Mouse (Mus musculus): ENCODE data around the gene Mpdz. TPM values are rescaled to one million over a fixed set of nuclear protein-coding genes. Genes with fewer than 3 reads are reported as not detected.

The Mpdz gene
- polyA plus RNA-seq, 1 experiment from 2014 or later: 52.5 TPM

- no peaks in the 10 kb centered on the region for H3K4me1 ChIP-seq
- H3K4me2 ChIP-seq (replicated peaks): no peak overlapping the region
- no peak overlapping the region for H3K27ac ChIP-seq
- WGBS: 87% methylated on average over 4 of the region's 4 CpGs
- no peak overlapping the region for H3K4me3 ChIP-seq
- no peaks in the 10 kb centered on the region for H3K9me3 ChIP-seq
- H3K36me3 ChIP-seq: peaks cover 19% of the 10 kb centered on the region
- ATAC-seq (ENCODE audit: insufficient number of reproducible peaks, insufficient read depth, low FRiP score, low TSS enrichment): no peak
- no peak overlapping the region for H3K9ac ChIP-seq
- H3K27me3 ChIP-seq: no peaks in the 10 kb centered on the region
Measured at GRCm38 (mm10) chr4:81313246-81313645, 129.4 kb downstream of the Mpdz start.

DNA sequence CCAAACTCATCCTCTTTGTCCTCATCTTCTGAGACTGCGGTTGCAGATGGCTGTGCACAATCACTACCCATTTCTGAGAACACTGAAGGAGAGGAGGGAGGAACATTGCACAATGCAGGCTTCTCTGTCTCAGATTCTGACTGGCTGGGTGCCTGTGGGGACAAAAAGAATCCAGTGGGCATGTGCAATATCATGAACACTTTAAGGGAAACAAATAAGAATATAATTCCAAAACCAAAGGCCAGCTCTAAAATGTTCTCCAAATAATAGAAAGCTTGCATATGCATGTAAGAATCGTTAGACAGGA is 132.5 kb downstream of the Mpdz start:
- Histone ChIP-seq H3K4me2 (replicated peaks) (no peak overlapping the region), H3K4me1 (no peaks in the 10 kb centered on the region), H3K27ac (no peak overlapping the region), H3K9me3 (no peaks in the 10 kb centered on the region), H3K4me3 (no peak overlapping the region), H3K9ac (no peak overlapping the region), H3K36me3 (peaks cover 26% of the 10 kb centered on the region), H3K27me3 (no peaks in the 10 kb centered on the region)
- 75% methylated on average over 2 of the region's 2 CpGs for WGBS
- no peak for ATAC-seq (ENCODE audit: insufficient number of reproducible peaks, insufficient read depth, low FRiP score, low TSS enrichment)

DNA sequence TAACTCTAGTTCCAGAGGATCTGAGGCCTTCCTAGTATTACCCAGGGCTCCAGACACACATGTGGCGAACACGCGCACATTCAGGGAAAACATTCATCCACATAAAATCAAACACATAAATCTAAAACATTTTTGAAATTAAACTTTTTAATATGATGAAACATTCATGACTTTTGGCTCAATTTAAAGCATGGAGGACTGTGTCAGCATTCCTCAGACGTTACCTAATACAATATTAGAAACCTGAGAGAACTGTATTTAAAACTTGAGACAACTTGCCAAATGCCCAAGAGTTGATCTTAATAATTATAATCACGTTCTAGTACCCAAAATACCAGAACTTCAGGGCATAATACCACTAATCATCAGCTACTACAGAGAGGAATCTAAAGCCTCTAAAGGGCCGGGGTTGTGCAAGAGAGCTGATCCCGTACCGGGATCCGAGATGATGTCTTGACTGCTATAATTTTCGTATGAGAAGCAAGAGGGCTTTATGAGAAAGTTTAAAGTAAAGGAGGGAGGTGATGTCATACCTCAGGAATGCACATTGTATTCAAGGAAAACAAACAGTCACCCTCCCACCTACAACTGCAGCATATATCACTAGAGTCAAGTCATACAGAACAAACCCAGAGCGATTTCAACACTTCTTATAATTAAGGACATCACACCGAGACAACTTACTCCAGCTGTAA is 133.0 kb downstream of the Mpdz start:
- 77% methylated on average over 12 of the region's 12 CpGs for WGBS
- Histone ChIP-seq H3K9ac (no peak overlapping the region), H3K27me3 (no peaks in the 10 kb centered on the region), H3K36me3 (peaks cover 26% of the 10 kb centered on the region), H3K4me3 (no peak overlapping the region), H3K4me2 (replicated peaks) (no peak overlapping the region), H3K27ac (no peak overlapping the region), H3K4me1 (no peaks in the 10 kb centered on the region), H3K9me3 (no peaks in the 10 kb centered on the region)
- no peak for ATAC-seq (ENCODE audit: insufficient number of reproducible peaks, insufficient read depth, low FRiP score, low TSS enrichment)

GRCm38 (mm10) chr4:81307596-81308265 is 134.9 kb downstream of the Mpdz start:
- ATAC-seq (ENCODE audit: insufficient number of reproducible peaks, insufficient read depth, low FRiP score, low TSS enrichment): no peak
- no peak overlapping the region for H3K9ac ChIP-seq
- H3K36me3 ChIP-seq: peaks cover 40% of the 10 kb centered on the region
- H3K4me3 ChIP-seq: no peak overlapping the region
- H3K4me2 ChIP-seq (replicated peaks): no peak overlapping the region
- WGBS: 81% methylated on average over 10 of the region's 10 CpGs
- no peak overlapping the region for H3K27ac ChIP-seq
- no peaks in the 10 kb centered on the region for H3K27me3 ChIP-seq
- no peaks in the 10 kb centered on the region for H3K4me1 ChIP-seq
- H3K9me3 ChIP-seq: no peaks in the 10 kb centered on the region

DNA sequence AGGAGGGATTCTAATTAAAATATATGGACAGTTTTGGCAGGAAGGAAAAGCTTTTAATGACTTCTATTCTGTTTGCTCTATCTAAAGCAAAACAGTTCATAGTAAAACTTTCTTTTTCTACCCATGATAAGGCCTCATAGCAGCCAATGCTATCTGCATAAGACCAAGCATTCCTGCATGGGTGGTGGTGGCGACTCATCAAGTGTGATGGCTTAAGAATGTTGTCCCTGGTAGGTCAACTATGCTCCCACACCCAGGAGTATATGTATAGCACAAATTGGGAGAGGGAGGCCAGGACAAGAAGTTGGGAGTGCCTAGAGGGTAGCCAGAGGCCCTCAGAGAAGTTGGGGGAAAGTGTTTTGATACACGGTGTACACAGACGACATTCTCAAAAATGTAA is 140.6 kb downstream of the Mpdz start:
- WGBS: 92% methylated on average over 3 of the region's 3 CpGs
- H3K27ac ChIP-seq: no peak overlapping the region
- no peaks in the 10 kb centered on the region for H3K27me3 ChIP-seq
- ATAC-seq (ENCODE audit: insufficient number of reproducible peaks, insufficient read depth, low FRiP score, low TSS enrichment): no peak
- peaks cover 42% of the 10 kb centered on the region for H3K36me3 ChIP-seq
- no peaks in the 10 kb centered on the region for H3K9me3 ChIP-seq
- no peaks in the 10 kb centered on the region for H3K4me1 ChIP-seq
- no peak overlapping the region for H3K4me3 ChIP-seq
- H3K4me2 ChIP-seq (replicated peaks): no peak overlapping the region
- H3K9ac ChIP-seq: no peak overlapping the region

DNA sequence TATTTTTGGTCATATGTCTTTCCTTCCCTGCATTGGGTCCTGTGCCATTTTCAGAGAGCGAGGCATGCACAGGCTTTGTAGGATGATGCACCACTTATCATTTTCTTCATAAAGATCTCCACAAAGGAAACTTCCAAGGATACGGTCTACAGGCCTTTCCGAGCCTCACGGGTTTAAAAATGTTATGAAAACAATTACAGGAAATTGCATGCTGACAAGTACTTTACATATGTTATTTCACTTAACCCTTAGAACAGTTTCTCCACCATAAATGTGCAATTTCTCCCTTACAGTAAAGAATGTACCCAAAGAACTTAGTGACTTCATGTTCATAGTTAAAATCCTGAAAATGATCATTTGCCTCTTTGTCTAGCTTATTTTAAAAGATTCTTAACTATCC is 144.2 kb downstream of the Mpdz start:
- Histone ChIP-seq H3K4me3 (no peak overlapping the region), H3K9ac (no peak overlapping the region), H3K27ac (no peak overlapping the region), H3K4me2 (replicated peaks) (no peak overlapping the region), H3K27me3 (no peaks in the 10 kb centered on the region), H3K4me1 (no peaks in the 10 kb centered on the region), H3K36me3 (peaks cover 42% of the 10 kb centered on the region), H3K9me3 (no peaks in the 10 kb centered on the region)
- WGBS: 66% methylated on average over 4 of the region's 4 CpGs
- no peak for ATAC-seq (ENCODE audit: insufficient number of reproducible peaks, insufficient read depth, low FRiP score, low TSS enrichment)

- Histone ChIP-seq H3K36me3 (peaks cover 40% of the 10 kb centered on the region), H3K4me3 (no peak overlapping the region), H3K4me2 (replicated peaks) (no peak overlapping the region), H3K9ac (no peak overlapping the region), H3K9me3 (no peaks in the 10 kb centered on the region), H3K27ac (no peak overlapping the region), H3K4me1 (no peaks in the 10 kb centered on the region), H3K27me3 (no peaks in the 10 kb centered on the region)
- ATAC-seq (ENCODE audit: insufficient number of reproducible peaks, insufficient read depth, low FRiP score, low TSS enrichment): no peak
Measured at GRCm38 (mm10) chr4:81293309-81293708, 149.3 kb downstream of the Mpdz start.

GRCm38 (mm10) chr4:81285564-81285963 is 157.1 kb downstream of the Mpdz start:
- H3K9ac ChIP-seq: no peak overlapping the region
- no peaks in the 10 kb centered on the region for H3K27me3 ChIP-seq
- 78% methylated on average over 4 of the region's 4 CpGs for WGBS
- H3K9me3 ChIP-seq: no peaks in the 10 kb centered on the region
- no peak overlapping the region for H3K4me3 ChIP-seq
- H3K27ac ChIP-seq: no peak overlapping the region
- ATAC-seq (ENCODE audit: insufficient number of reproducible peaks, insufficient read depth, low FRiP score, low TSS enrichment): no peak
- H3K4me2 ChIP-seq (replicated peaks): no peak overlapping the region
- peaks cover 44% of the 10 kb centered on the region for H3K36me3 ChIP-seq
- no peaks in the 10 kb centered on the region for H3K4me1 ChIP-seq

- H3K9me3 ChIP-seq: no peaks in the 10 kb centered on the region
- H3K27me3 ChIP-seq: no peaks in the 10 kb centered on the region
- H3K36me3 ChIP-seq: peaks cover 44% of the 10 kb centered on the region
- 94% methylated on average over 3 of the region's 3 CpGs for WGBS
- no peak overlapping the region for H3K9ac ChIP-seq
- ATAC-seq (ENCODE audit: insufficient number of reproducible peaks, insufficient read depth, low FRiP score, low TSS enrichment): no peak
- H3K4me2 ChIP-seq (replicated peaks): no peak overlapping the region
- H3K4me3 ChIP-seq: no peak overlapping the region
- H3K27ac ChIP-seq: no peak overlapping the region
- no peaks in the 10 kb centered on the region for H3K4me1 ChIP-seq
Measured at GRCm38 (mm10) chr4:81283611-81284010, 159.0 kb downstream of the Mpdz start.

DNA sequence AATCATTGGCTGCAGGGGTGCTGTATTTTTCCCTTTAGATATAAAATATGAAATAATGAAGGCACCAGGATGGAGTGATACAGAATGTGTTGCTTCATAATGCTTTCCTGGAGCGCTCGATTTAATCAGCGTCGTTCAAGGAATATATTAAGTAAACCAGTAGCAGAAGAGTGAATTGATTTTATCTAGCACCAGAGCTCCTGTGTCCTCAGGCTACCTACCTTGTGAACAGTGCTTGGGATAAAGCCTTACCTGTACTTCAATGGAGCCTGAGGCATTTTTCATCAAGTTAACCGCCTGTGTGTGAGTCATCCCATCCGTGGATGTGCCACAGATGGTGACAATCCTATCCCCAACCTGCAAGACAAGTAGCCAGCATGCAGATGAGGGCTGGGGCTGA is 159.5 kb downstream of the Mpdz start:
- Histone ChIP-seq H3K36me3 (peaks cover 41% of the 10 kb centered on the region), H3K27ac (no peak overlapping the region), H3K9ac (no peak overlapping the region), H3K27me3 (no peaks in the 10 kb centered on the region), H3K4me3 (no peak overlapping the region), H3K4me1 (no peaks in the 10 kb centered on the region), H3K4me2 (replicated peaks) (no peak overlapping the region), H3K9me3 (no peaks in the 10 kb centered on the region)
- ATAC-seq (ENCODE audit: insufficient number of reproducible peaks, insufficient read depth, low FRiP score, low TSS enrichment): no peak
- 87% methylated on average over 6 of the region's 6 CpGs for WGBS

- no peaks in the 10 kb centered on the region for H3K27me3 ChIP-seq
- WGBS: 64% methylated on average over 4 of the region's 4 CpGs
- no peak overlapping the region for H3K4me2 ChIP-seq (replicated peaks)
- no peak for ATAC-seq (ENCODE audit: insufficient number of reproducible peaks, insufficient read depth, low FRiP score, low TSS enrichment)
- peaks cover 39% of the 10 kb centered on the region for H3K36me3 ChIP-seq
- no peak overlapping the region for H3K27ac ChIP-seq
- H3K4me3 ChIP-seq: no peak overlapping the region
- no peaks in the 10 kb centered on the region for H3K4me1 ChIP-seq
- no peak overlapping the region for H3K9ac ChIP-seq
- H3K9me3 ChIP-seq: no peaks in the 10 kb centered on the region
Measured at GRCm38 (mm10) chr4:81280098-81280497, 162.5 kb downstream of the Mpdz start.

DNA sequence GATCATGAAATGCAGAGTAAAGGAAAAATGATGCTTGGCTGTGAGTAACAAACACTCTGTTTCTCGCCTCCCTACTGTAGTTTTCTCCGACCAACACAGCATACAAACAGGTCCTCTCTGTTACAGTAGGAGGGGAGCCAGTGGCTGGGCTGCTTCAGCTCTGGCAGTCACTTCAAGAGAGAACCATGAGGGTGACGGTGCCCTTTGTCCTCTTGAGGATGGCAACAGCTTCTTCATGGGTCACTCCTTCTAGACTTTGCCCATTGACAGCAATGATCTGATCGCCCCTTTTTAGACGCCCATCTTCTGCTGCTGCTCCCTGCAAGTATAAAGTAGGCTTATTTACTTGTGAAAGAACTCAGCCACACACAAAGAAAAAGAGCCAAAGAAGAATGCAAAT is 163.2 kb downstream of the Mpdz start:
- no peak overlapping the region for H3K9ac ChIP-seq
- H3K4me3 ChIP-seq: no peak overlapping the region
- 85% methylated on average over 5 of the region's 5 CpGs for WGBS
- no peak for ATAC-seq (ENCODE audit: insufficient number of reproducible peaks, insufficient read depth, low FRiP score, low TSS enrichment)
- H3K36me3 ChIP-seq: peaks cover 35% of the 10 kb centered on the region
- no peaks in the 10 kb centered on the region for H3K4me1 ChIP-seq
- no peaks in the 10 kb centered on the region for H3K9me3 ChIP-seq
- H3K4me2 ChIP-seq (replicated peaks): no peak overlapping the region
- H3K27ac ChIP-seq: no peak overlapping the region
- no peaks in the 10 kb centered on the region for H3K27me3 ChIP-seq
